Mouse (Mus musculus): ENCODE results near the gene Cpsf6.

DNA sequence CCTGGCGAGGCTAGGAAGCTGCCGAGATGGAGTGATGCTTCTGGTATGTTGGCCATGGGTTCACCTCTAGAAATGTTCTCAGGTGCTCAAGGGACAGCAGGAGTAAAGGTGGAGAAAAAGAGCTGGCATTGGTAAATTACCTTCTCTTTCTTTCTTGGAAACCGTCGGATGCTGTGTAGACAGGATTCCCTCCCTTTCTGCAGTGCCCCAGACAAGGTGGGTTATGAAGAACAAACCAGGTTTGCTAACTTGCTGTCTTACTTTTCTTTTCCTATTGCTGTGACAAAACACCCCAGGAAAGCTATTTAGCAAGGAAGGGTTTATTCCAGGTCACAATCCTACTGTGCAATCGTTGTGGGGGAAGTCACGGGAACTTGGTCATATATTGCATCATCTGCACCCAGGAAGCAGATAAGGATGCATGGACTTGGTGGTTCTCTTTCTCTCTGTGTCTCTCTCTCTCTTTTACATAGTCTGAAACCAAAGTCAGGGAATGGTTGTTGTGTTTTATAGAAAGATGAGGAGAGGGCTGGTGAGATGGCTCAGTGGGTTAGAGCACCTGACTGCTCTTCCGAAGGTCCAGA, 32.8 kb upstream of the Cpsf6 start:
- TF ChIP-seq POLR2A (IDR thresholded peaks at IDR 0.05; ENCODE audit: low read depth, low read length) = no peak
- no peak for TF ChIP-seq CTCF (conservative IDR thresholded peaks at IDR 0.05; ENCODE audit: insufficient read depth, insufficient read length, low read depth, low read length)

Data from kidney, adult 2 months (tissue).